Mouse (Mus musculus): ENCODE data around the gene Esrrb. TPM values are rescaled to one million over a fixed set of nuclear protein-coding genes. Genes with fewer than 3 reads are reported as not detected.

The Esrrb gene
- total and polyA plus RNA-seq, 3 experiments = 14.3 to 33.8 (median 21.9) TPM

DNA sequence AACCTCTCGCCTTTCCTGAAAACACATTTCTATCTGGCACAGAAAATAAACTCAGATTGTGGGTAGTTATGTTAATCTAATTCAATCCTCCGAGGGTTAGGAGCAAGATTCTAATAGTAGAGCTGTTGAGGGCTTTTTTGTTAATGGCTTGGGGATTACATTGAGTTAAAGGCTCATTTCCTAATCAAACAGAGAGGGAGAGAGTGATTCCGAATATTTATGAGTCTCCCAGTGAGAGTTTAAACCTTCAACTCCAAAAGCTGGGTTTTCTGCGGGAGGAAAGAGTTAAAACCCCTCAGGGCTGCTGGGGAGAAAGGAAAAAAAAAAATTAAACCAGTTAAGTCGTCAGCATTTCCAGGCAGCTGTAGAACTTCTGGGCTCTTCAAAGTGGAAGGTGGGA, 3.8 kb downstream of the Esrrb start:
- 46% methylated on average over 5 of the region's 5 CpGs for WGBS
- intact Hi-C loops (cut with DNase I) = no loop called here

DNA sequence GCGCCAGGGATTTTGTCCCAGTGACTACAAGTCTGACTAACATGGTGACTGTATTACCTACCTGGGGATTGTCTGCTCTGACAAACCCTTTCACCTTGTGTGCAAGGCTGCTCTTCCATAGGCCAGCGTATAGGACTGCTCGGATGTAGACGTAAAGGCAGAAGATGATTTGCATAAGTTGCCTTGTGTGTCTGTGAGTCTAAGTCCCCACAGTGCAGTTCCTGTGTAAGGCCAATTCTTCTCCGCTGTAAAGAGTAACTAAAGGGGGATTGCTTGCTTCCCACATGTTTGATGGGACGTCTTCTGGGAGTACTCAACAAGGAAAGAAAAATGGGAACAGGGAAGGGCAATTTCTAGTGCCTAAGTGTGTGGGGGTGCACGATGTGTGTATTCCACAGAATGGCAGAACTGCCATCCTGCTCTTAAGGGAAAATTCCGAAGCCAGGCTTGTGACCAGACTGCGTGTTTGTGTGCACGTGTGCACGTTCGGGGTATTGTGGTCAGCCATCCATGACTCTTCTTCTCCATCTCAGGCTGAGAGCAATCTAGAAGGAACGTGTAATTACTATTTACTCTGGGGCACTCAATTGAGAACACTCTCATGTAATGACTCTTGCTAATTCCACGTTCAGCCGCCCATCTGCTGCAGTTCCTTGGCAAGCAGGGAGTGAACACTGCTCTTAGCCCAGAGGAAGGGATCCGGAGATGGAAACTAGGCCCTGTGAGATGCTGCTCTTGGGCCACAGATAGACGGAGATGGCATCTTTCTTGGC, 9.9 kb downstream of the Esrrb start:
- no peaks in the 10 kb centered on the region for H3K27me3 ChIP-seq (ENCODE audit: control insufficient read depth, insufficient read depth, low read length)
- intact Hi-C loops (cut with DNase I) = loop anchor here (1.0 kb wide), 1 partner anchor 9 kb away; the partner anchor contains the start of gene Esrrb
- H3K9ac ChIP-seq (ENCODE audit: low read depth, low read length) = no peak overlapping the region
- WGBS = 87% methylated on average over 17 of the region's 17 CpGs
- H3K4me1 ChIP-seq (ENCODE audit: control insufficient read depth, insufficient read depth, low read length) = no peaks in the 10 kb centered on the region; the same call in 1 of the 2 replicates
- no peak overlapping the region for H3K4me3 ChIP-seq
- no peaks in the 10 kb centered on the region for H3K36me3 ChIP-seq (ENCODE audit: control insufficient read depth, insufficient read depth, low read length)
- peak in 1 of 2 experiments; percentile 9 for DNase-seq
- H3K79me2 ChIP-seq (replicated peaks; ENCODE audit: control insufficient read depth, insufficient read depth, low read length) = no peaks in the 10 kb centered on the region
- H3K27ac ChIP-seq = peak overlapping the region; percentile 75
- no peak for TF ChIP-seq POLR2A (IDR thresholded peaks at IDR 0.05; ENCODE audit: insufficient read depth, low read depth, low read length)
- no peak for TF ChIP-seq EP300 (IDR thresholded peaks at IDR 0.05; ENCODE audit: insufficient read depth, low read depth, low read length)
- TF ChIP-seq CTCF (IDR thresholded peaks at IDR 0.05) = no peak

More for the DNA sequence above, 3.8 kb downstream of the Esrrb start:
- Histone ChIP-seq H3K9ac (ENCODE audit: low read depth, low read length) (no peak overlapping the region), H3K27ac (no peak overlapping the region), H3K4me3 (no peak overlapping the region), H3K4me1 (ENCODE audit: control insufficient read depth, insufficient read depth, low read length) (peaks cover 2% of the 10 kb centered on the region; the same call in 1 of the 2 replicates), H3K27me3 (ENCODE audit: control insufficient read depth, insufficient read depth, low read length) (no peaks in the 10 kb centered on the region), H3K79me2 (replicated peaks; ENCODE audit: control insufficient read depth, insufficient read depth, low read length) (no peaks in the 10 kb centered on the region), H3K36me3 (ENCODE audit: control insufficient read depth, insufficient read depth, low read length) (no peaks in the 10 kb centered on the region)
- no peak for TF ChIP-seq CTCF (IDR thresholded peaks at IDR 0.05)
- no peak for TF ChIP-seq EP300 (IDR thresholded peaks at IDR 0.05; ENCODE audit: insufficient read depth, low read depth, low read length)
- TF ChIP-seq POLR2A (IDR thresholded peaks at IDR 0.05; ENCODE audit: insufficient read depth, low read depth, low read length) = no peak
- DNase-seq = no peak

DNA sequence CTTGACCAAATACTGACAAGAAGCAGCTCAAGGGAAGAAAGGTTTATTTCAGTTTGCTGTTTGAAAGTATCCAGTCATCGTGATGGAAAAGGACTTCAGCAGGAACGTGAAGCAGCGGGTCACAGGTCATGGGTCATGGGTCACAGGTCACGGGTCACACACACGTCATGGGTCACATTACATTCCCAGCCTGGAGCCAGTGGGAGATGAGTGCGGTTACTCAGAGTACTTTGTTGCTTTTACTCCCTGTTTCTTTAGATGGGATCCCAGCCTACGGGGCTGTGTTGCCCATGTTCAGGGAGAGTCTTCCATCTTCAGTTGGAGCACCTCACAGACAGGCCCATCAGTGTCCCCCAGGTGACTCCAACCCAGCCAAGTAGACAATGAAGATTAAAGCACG, 13.4 kb downstream of the Esrrb start:
- no peak for DNase-seq
- TF ChIP-seq CTCF (IDR thresholded peaks at IDR 0.05) (no peak), POLR2A (IDR thresholded peaks at IDR 0.05; ENCODE audit: insufficient read depth, low read depth, low read length) (no peak), EP300 (IDR thresholded peaks at IDR 0.05; ENCODE audit: insufficient read depth, low read depth, low read length) (no peak)
- Histone ChIP-seq H3K4me3 (no peak overlapping the region), H3K27ac (no peak overlapping the region), H3K27me3 (ENCODE audit: control insufficient read depth, insufficient read depth, low read length) (no peaks in the 10 kb centered on the region), H3K9ac (ENCODE audit: low read depth, low read length) (no peak overlapping the region), H3K4me1 (ENCODE audit: control insufficient read depth, insufficient read depth, low read length) (no peaks in the 10 kb centered on the region; the same call in 1 of the 2 replicates), H3K36me3 (ENCODE audit: control insufficient read depth, insufficient read depth, low read length) (no peaks in the 10 kb centered on the region), H3K79me2 (replicated peaks; ENCODE audit: control insufficient read depth, insufficient read depth, low read length) (no peaks in the 10 kb centered on the region)
- WGBS = 72% methylated on average over 8 of the region's 8 CpGs
- intact Hi-C loops (cut with DNase I) = no loop called here

DNA sequence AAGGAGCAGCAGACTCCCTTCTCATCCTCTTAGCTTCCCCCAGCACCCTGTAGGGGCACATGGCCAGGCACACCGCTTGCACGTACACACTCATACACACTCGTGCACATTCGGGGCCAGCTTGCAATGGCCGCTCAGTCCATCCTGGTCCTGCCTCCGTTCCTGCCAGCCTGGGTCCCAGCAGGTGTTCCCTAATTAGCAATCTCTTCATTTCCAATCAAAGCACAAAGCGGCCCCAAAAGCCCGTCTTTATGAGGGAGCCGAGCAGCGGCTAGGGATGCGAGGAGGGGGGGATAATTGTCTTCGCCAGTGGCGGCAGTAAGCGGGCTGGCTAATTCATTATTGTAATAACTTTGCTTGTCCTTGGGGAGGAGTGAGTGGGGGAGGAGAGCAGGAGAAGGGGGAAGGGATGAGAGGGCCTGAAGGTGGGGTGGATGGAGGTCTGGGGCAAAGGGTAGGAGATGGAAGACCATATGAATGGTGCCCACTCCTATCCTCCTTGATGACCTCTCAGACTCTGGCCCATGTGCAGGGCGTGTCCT, 18.8 kb downstream of the Esrrb start:
- DNase-seq = no peak
- intact Hi-C loops (cut with DNase I) = no loop called here
- H3K27me3 ChIP-seq (ENCODE audit: control insufficient read depth, insufficient read depth, low read length) = no peaks in the 10 kb centered on the region
- 53% methylated on average over 15 of the region's 15 CpGs for WGBS
- no peak overlapping the region for H3K4me3 ChIP-seq
- no peak overlapping the region for H3K9ac ChIP-seq (ENCODE audit: low read depth, low read length)
- H3K79me2 ChIP-seq (replicated peaks; ENCODE audit: control insufficient read depth, insufficient read depth, low read length) = no peaks in the 10 kb centered on the region
- no peaks in the 10 kb centered on the region for H3K36me3 ChIP-seq (ENCODE audit: control insufficient read depth, insufficient read depth, low read length)
- H3K27ac ChIP-seq = no peak overlapping the region
- H3K4me1 ChIP-seq (ENCODE audit: control insufficient read depth, insufficient read depth, low read length) = no peaks in the 10 kb centered on the region; the same call in 1 of the 2 replicates
- TF ChIP-seq CTCF (IDR thresholded peaks at IDR 0.05) (no peak), POLR2A (IDR thresholded peaks at IDR 0.05; ENCODE audit: insufficient read depth, low read depth, low read length) (no peak)

DNA sequence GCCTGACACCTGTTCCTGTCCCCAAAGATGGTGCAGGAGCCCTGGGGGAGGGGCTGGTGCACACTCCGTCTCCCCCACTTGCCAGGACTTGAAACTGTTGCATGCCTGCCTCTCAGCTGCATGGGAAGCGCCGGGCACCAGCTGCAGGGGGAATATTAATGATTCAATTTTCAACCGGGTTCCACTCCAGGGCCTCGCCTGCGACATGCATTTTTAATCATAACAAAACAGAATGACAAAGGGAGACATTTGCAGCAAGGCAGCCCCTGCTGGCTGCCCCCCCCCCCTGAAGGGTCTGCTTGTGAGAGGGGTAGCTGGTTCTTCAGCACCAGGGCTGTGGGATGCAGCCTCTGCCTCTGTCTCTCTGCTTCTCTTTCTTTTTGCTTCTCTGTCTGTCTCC, 22.9 kb downstream of the Esrrb start:
- Histone ChIP-seq H3K27ac (no peak overlapping the region), H3K27me3 (ENCODE audit: control insufficient read depth, insufficient read depth, low read length) (no peaks in the 10 kb centered on the region), H3K4me3 (no peak overlapping the region), H3K4me1 (ENCODE audit: control insufficient read depth, insufficient read depth, low read length) (no peaks in the 10 kb centered on the region), H3K36me3 (ENCODE audit: control insufficient read depth, insufficient read depth, low read length) (no peaks in the 10 kb centered on the region), H3K9ac (ENCODE audit: low read depth, low read length) (no peak overlapping the region), H3K79me2 (replicated peaks; ENCODE audit: control insufficient read depth, insufficient read depth, low read length) (no peaks in the 10 kb centered on the region)
- no peak for TF ChIP-seq EP300 (IDR thresholded peaks at IDR 0.05; ENCODE audit: insufficient read depth, low read depth, low read length)
- TF ChIP-seq POLR2A (IDR thresholded peaks at IDR 0.05; ENCODE audit: insufficient read depth, low read depth, low read length) = no peak
- TF ChIP-seq CTCF (IDR thresholded peaks at IDR 0.05) = no peak
- intact Hi-C loops (cut with DNase I) = no loop called here
- WGBS = 52% methylated on average over 6 of the region's 6 CpGs
- DNase-seq = no peak

DNA sequence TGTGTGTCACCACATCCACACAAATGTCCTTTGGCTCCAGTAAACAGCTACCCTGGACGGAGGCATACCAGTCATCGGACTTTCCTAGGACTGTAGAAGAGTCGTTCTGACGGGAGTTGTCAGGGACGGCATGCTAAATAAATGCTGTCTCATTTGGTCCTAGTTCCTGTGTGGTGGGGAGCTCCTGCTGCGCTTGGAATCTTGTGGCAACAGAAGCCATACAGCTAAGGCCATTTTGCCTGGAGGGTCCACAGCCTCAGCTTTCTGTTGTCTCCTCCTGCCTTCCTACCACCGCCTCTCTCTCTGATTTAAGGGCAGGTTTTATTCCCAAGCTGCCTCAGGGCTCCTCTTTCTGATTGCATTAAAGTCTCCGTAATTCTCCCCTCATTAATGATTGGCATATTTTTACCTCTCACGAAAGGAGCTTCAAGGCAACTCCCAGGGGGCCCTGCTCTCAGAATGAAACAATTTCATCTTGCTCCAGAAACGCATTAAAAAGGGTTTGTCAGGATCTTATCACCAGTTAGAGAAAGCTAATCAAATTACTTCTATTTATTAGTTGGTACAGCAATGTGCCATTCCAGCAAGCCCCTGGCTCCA, 26.9 kb downstream of the Esrrb start:
- intact Hi-C loops (cut with DNase I) = no loop called here
- Histone ChIP-seq H3K27me3 (ENCODE audit: control insufficient read depth, insufficient read depth, low read length) (no peaks in the 10 kb centered on the region), H3K36me3 (ENCODE audit: control insufficient read depth, insufficient read depth, low read length) (no peaks in the 10 kb centered on the region), H3K9ac (ENCODE audit: low read depth, low read length) (no peak overlapping the region), H3K27ac (no peak overlapping the region), H3K4me1 (ENCODE audit: control insufficient read depth, insufficient read depth, low read length) (no peaks in the 10 kb centered on the region), H3K79me2 (replicated peaks; ENCODE audit: control insufficient read depth, insufficient read depth, low read length) (no peaks in the 10 kb centered on the region), H3K4me3 (no peak overlapping the region)
- no peak for DNase-seq
- 83% methylated on average over 10 of the region's 10 CpGs for WGBS
- TF ChIP-seq EP300 (IDR thresholded peaks at IDR 0.05; ENCODE audit: insufficient read depth, low read depth, low read length) = no peak
- no peak for TF ChIP-seq CTCF (IDR thresholded peaks at IDR 0.05)
- no peak for TF ChIP-seq POLR2A (IDR thresholded peaks at IDR 0.05; ENCODE audit: insufficient read depth, low read depth, low read length)
